Mouse (Mus musculus): ENCODE data around the gene Zfp628. TPM values are rescaled to one million over a fixed set of nuclear protein-coding genes. Genes with fewer than 3 reads are reported as not detected.

The Zfp628 gene
- total RNA-seq, 2 experiments from 2014 or later: 9.9 to 10.5 TPM

DNA sequence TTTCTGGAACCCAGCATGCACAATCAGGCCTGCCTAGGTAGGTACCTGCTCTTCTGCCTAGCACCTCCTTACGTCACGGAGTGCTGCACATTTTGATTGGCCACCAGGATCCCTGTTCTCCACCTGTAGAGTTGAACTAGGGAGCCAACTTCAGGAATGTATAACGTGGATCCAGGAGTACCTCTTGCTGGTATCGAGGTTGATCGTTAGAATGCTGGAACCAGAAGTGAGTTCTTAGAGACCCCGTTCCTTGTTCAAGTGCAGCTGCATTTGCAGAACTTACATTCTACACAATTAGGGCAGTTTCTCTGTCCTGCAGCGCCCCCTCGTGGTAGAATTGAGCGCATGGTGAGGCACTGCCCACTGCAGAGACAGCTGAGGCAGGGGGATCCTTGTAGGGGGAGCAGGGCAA, 25.1 kb downstream of the Zfp628 start:
- peak; percentile 88 for DNase-seq

DNA sequence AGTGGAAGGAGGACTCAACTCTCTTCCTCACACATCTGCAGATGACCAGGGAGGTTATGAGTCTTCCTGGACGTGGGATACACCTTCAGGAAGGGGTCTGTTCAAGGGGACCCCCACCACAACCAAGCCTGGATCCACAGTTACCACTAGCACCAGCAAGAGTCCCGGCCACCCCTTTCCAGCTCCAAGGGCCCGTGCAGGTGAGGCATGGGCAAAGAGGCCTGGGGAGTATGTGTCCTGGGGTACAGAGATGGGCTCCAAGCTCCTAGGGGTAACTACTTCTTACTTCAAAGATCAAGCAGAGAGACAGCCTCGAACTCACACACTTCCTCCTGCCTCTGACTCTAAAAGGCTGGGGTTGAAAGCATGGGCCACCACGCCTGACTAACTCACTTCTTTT, 27.7 kb downstream of the Zfp628 start:
- no peak for DNase-seq

DNA sequence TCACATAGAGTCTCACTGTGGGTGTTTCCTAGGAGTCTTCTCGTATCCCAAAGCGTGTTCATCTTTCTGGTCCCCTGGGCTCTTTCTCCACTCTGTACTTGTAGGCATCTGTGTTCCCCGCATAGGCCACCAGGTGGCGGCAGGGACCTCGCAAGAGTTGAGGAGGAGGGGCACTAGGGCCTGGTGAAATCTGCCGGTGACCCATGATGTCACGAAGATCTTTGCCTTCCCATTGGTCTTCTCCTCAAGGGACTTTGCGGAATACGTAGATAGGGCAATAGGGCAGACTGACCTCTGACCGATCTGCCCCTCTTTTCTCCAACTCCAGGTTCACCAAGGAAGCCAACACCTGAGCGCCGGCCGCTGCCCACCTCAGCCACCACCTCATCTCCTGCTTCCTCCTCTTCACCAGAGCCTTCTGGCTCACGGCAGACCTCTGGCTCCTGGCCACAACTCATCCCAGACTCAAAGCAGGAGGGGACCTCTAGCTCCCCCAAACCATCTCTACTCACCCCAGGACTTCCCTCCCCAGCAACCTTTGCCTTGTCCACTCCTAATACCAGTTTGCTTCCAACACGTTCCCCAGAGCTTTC, 28.3 kb downstream of the Zfp628 start:
- peak; percentile 93 for DNase-seq

DNA sequence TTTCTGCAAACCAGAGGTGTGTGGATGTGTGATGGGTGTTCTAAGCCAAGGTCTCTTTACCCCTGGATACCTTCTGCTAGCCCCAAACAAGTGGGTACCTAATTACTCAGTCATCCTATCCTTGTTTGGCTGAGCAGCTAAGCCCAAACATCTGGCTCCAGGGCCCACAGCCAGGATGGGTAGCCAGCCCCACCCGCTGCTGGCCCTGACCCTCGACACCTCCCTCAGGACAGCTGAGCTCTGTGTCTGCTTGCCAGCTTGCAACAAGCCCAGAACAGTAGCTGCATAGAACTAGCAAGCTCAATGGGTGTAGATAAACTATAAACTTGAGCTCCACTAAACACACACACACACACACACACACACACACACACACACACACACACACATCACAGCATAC, 32.8 kb downstream of the Zfp628 start:
- DNase-seq: peak; percentile 82

DNA sequence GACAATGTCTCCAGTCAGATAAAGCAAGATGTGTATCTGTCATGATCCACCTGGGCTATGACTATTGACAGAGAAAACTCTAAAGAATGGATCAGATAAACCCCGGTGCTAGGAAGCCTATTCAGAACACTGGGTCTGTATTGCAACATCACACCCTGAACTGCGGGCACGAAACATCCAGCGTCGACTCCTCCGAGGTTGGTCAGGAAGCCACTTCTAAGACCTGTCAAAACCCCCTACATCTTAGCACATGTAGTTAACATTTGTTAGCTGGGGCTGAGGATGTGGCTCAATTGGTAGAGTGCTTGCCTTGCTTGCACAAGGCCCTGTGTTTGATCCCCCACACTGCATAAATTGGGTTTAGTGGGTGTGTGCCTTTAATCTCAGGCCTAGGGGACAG, 33.4 kb downstream of the Zfp628 start:
- no peak for DNase-seq

DNA sequence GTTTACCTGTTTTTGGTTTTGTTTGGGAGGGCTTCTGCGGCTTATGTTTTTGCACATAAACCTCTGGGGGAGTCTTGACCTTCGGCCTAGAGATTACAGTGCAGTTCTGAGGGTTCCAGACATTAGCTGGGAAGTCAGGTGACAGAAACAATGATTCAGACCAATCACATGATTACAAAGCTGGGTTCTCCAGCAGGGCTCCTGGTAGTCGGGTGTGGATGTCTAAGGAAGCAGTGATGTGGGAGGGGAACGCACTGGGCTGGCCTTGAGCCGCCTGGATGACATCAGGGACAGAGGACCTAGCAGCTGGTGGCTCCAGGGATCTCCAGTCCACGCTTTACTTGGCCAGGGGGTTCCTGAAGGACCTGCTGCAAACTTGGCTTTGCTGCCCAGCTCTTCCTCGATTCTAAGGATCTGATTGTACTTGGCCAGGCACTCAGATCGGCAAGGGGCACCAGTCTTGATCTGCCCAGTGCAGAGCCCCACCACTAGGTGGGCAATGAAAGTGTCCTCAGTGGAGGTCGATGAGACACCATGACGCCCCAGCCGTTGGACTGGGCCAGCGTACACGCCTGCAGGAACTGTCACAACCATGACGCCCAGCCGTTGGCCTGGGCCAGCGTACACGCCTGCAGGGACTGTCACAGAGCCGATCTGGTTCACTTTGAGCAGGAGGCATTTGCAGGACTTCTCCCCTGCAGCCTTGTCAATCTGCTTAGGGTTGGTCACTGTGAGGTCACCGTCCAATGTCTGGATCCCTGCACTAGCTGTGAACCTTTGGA, 35.7 kb downstream of the Zfp628 start:
- DNase-seq: no peak

DNA sequence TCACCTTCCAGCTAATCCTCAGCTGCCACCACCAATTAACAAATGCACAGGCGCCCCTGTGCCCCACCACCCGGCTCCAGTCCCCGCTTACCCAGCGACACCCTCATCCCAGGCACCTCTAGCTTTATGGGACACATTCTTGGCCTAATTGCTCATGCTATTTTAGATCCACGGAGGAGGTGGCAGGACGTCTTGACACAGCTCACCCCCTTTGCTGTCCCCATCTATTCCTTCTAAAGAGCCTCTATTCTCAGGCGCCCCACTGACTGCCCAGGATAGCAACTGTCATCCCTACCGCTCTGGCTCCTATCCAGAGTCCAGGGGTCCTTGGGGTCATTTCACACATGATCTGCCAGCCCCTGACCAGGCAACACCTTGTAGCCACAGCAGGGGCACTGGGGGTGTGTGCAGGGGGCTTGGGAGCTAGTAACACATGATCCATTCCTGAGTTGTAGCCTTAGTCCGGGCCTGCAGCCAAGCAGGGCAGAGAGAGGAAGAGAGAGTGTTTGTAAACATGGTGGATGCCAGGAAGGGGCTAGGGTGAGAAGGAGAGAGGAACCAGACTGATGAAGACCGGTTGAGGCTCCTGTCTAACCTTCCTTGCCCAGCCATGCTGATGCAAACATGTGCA, 38.9 kb downstream of the Zfp628 start:
- no peak for DNase-seq

DNA sequence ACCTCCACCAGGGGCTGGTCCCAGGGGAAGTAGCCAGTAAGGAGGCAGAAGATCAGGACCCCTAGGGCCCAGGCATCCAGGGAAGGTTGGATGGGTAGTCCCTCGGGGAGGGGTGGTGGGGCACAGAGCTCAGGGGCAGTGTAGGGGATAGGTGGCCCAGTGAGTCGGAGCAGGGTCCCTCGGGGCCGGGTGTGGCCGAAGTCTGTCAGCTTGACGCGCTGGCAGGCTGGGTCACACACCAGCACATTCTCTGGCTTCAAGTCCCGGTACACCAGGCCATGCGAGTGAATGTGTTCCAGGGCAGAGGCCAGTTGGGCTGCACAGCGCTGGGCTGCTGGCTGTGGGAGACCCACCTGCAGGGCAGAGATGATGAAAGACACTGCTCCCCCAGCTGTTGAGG, 42.3 kb downstream of the Zfp628 start:
- DNase-seq: no peak

DNA sequence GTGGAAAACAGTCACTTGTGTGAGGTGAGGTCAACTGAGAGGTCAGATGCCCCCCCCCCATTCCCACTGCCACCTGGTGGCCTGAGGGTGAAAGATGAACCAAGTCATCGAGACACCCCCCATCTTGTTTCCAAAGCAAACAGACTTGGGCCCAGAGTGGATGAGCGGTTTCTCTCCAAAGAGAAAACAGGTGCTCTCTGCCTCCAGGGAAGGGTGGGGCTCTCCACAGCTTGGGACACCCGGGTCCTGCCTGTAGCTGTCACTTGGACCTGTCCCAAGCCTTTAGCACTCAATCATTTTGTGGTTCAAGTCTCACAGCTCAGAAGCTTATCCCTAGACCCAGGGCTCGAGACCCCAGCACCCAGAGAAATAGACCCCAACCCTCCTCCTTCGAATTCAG, 48.5 kb downstream of the Zfp628 start:
- no peak for DNase-seq

DNA sequence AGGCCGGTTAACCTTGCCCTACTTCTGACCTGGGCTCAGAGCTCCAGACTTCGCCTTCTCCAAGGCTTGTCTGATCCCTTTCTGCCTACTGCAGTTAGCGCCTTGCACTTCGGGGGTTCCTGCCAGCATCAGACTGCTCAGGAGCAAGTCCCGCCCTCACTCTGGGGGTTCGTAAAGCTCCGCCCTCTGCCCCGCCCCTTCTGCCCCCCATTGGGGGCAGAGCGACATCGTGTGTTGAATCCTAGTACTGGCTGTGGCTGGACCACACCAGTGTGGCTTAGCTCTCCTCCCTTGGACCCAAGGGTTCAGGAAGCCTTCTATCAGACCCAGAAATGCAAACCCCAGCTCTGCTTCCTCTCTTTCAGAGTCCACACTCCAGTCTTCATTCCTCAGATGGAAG, 49.3 kb downstream of the Zfp628 start, which contains the start of gene Sbk2:
Sbk2 (minus strand) TSS at position 135 of the 400 bp plus-strand sequence.
- peak; percentile 89 for DNase-seq

DNA sequence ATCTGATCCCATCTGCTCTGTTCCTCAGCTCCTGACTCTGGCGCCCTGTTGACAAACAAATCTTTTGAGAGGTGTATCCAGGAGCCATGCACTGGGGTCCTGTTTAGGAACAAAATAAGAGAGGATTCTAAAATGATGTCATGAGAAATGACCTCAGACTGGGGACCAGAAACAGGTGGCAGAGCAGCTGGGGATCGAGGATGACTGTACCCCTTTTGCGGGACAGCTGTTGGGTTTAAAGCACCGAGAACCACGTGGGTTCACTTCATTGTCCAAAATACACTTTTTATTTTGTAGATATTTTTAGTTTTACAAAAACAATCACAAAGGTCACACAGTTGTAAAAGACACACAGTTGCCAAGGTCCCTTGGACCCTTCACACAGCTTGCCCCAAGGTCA, 50.0 kb downstream of the Zfp628 start:
- DNase-seq: no peak

DNA sequence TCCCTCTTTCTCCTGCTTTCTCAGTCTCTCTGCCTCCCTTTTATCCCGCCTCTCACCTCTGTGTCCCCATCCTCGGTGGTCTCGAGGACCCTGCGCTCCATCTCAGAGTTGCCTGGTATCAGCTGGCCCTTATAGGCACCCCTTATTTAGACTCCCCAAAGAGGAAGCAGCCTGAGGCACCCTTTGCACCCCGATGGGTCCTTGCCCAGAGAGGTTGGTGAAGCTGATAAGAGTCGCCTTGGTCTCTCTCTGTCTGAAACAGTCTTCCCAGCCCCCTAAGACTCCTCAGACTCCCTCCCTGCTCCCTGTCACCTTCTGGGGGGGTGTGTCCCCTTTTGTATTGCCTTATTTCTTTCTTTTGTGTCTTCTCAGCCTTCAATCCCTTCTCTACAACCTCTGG, 56.1 kb downstream of the Zfp628 start, which contains the start of gene Sbk3:
Sbk3 (minus strand) TSS at position 101 of the 400 bp plus-strand sequence.
- DNase-seq: no peak

Other genes with a start within 250 kb of the Zfp628 start
- gene Hspbp1, start 230.1 kb upstream of the Zfp628 start, total RNA-seq (2021): 10 to 100 TPM; 22.1 to 23.3 TPM
- gene Brsk1, start 224.6 kb upstream of the Zfp628 start, total RNA-seq (2021): 1 to 10 TPM; 3.3 to 4.6 TPM
- gene Tmem150b, start 190.0 kb upstream of the Zfp628 start, total RNA-seq (2021): under 1 TPM in 1 of 2 experiments, not detected in 1; 0.27 TPM
- 10 to 100 TPM; 20.6 to 34.1 TPM for gene Kmt5c, start 175.1 kb upstream of the Zfp628 start, total RNA-seq (2021)
- 1 to 10 TPM; 4.3 to 5.4 TPM for gene Cox6b2, start 162.1 kb upstream of the Zfp628 start, total RNA-seq (2021)
- gene Fam71e2, start 143.9 kb upstream of the Zfp628 start, total RNA-seq (2021): not detected
- gene Il11, start 132.4 kb upstream of the Zfp628 start, total RNA-seq (2021): under 1 TPM; 0.20 to 0.31 TPM
- not detected for gene Tmem190, start 132.3 kb upstream of the Zfp628 start, total RNA-seq (2021)
- 1 to 10 TPM; 3.5 to 6.3 TPM for gene Tmem238, start 125.6 kb upstream of the Zfp628 start, total RNA-seq (2021)
- gene Rpl28, start 122.3 kb upstream of the Zfp628 start, total RNA-seq (2021): 100 to 1,000 TPM; 796 to 873 TPM
- gene Ube2s, start 102.6 kb upstream of the Zfp628 start, total RNA-seq (2021): 100 to 1,000 TPM in 1 of 2 experiments, 10 to 100 TPM in 1; 91.1 to 107 TPM
- under 1 TPM; 0.12 to 0.18 TPM for gene Shisa7, start 70.5 kb upstream of the Zfp628 start, total RNA-seq (2021)
- 1 to 10 TPM; 1.9 to 4.3 TPM for gene Isoc2b, start 45.0 kb upstream of the Zfp628 start, total RNA-seq (2021)
- 10 to 100 TPM; 13.3 to 14.3 TPM for gene Isoc2a, start 38.1 kb upstream of the Zfp628 start, total RNA-seq (2021)
- under 1 TPM in 1 of 2 experiments, not detected in 1; 0.19 TPM for gene Gm36210, start 8.7 kb upstream of the Zfp628 start, total RNA-seq (2021)
- 1 to 10 TPM; 1.9 to 4.4 TPM for gene Nat14, start 6.8 kb downstream of the Zfp628 start, total RNA-seq (2021)
- 10 to 100 TPM; 43.3 to 55.0 TPM for gene Ssc5d, start 10.6 kb downstream of the Zfp628 start, total RNA-seq (2021)
- gene Sbk2, start 49.2 kb downstream of the Zfp628 start, total RNA-seq (2021): 10 to 100 TPM; 31.0 to 46.5 TPM
- under 1 TPM in 1 of 2 experiments, not detected in 1; 0.28 TPM for gene Sbk3, start 56.0 kb downstream of the Zfp628 start, total RNA-seq (2021)
- 10 to 100 TPM; 15.2 to 18.2 TPM for gene Zfp579, start 80.9 kb downstream of the Zfp628 start, total RNA-seq (2021)
- gene Zfp524, start 99.2 kb downstream of the Zfp628 start, total RNA-seq (2021): 1 to 10 TPM; 6.9 to 8.0 TPM
- 10 to 100 TPM; 16.4 to 20.0 TPM for gene Fiz1, start 99.5 kb downstream of the Zfp628 start, total RNA-seq (2021)
- not detected for gene Gm44973, start 100.3 kb downstream of the Zfp628 start, total RNA-seq (2021)
- gene Zfp865, start 105.2 kb downstream of the Zfp628 start, total RNA-seq (2021): 10 to 100 TPM; 16.8 to 21.0 TPM
- gene Ccdc106, start 105.3 kb downstream of the Zfp628 start, total RNA-seq (2021): 1 to 10 TPM in 1 of 2 experiments, under 1 TPM in 1; 0.35 to 1.4 TPM
- gene 4632433K11Rik, start 118.9 kb downstream of the Zfp628 start, total RNA-seq (2021): under 1 TPM in 1 of 2 experiments, not detected in 1; 0.49 TPM
- gene Zfp784, start 123.2 kb downstream of the Zfp628 start, total RNA-seq (2021): 1 to 10 TPM; 4.9 to 6.0 TPM
- 1 to 10 TPM; 7.3 to 10.0 TPM for gene Zfp580, start 136.3 kb downstream of the Zfp628 start, total RNA-seq (2021)
- 10 to 100 TPM; 70.2 to 94.0 TPM for gene U2af2, start 146.9 kb downstream of the Zfp628 start, total RNA-seq (2021)
- 100 to 1,000 TPM in 1 of 2 experiments, 10 to 100 TPM in 1; 96.7 to 110 TPM for gene Epn1, start 165.0 kb downstream of the Zfp628 start, total RNA-seq (2021)
- not detected for gene Rfpl4, start 201.7 kb downstream of the Zfp628 start, total RNA-seq (2021)
- 1 to 10 TPM; 2.4 to 2.6 TPM for gene Rasl2-9, start 210.7 kb downstream of the Zfp628 start, total RNA-seq (2021)
- gene Vmn1r55, start 234.5 kb downstream of the Zfp628 start, total RNA-seq (2021): not detected